Mouse (Mus musculus): ENCODE results near the gene Kif26b. TPM values are rescaled to one million over a fixed set of nuclear protein-coding genes. Genes with fewer than 3 reads are reported as not detected.

The Kif26b gene
- total RNA-seq, 2 experiments from 2014 or later, result 2.9 to 3.0 TPM

DNA sequence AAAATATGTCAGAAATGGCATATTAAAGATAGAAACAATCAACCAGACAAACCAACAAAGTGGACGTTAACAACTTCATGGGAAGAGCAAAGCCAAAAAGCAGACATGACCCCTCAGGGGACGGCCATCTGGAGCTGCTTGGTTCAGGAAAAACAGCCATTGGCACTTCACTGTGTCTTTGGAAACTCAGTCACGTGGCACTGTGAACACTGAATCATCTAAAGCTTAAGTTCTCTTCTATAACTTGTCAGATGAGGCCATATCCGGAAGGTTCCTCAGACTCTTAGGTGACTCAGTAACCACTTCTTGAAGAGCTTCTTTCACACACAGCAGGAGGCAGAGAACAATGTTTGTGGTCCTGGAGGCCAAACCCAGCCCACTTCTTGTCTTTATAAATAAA is 126.6 kb downstream of the Kif26b start:
- DNase-seq (ENCODE audit: low spot score in 2 of 2), result no peak

DNA sequence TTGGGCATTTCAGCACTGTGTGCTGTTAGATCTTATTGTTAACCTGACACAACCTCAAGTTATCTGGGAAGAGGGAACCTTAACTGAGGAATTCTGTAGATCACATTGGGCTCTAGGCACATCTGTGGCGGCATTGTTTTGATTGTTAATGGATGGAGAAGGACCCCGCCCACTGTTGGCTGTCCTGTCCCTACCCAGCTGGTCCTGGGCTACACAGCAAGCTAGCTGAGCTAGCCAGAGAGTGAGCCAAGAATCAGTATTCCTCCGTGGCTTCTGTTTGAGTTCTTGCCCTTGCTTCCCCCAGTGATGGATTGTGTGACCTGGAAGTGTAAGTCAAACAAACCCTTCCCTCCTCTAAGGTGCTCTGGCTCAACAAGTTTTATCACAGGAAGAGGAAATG is 132.1 kb downstream of the Kif26b start:
- no peak for DNase-seq (ENCODE audit: low spot score in 2 of 2)

DNA sequence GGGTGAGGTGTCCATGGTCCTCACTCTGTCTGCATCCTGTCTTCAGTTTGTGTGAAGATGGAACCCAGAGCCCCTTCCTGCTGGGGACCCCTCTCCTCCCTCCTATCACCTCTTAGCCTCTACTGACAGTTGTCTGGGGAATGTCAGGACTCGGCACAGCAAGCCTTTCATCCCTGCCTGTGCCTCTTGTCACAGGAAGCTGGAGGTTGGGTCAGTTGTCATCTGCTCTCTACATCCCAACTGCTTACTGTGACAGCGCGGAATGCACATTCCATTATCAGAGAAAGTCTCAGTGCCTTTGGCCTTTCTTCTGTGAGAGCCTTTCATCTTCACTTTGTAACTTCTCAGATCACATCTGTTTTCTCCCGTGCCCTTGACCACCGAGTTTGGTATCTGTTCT is 132.6 kb downstream of the Kif26b start:
- DNase-seq (ENCODE audit: low spot score in 2 of 2), result no peak

DNA sequence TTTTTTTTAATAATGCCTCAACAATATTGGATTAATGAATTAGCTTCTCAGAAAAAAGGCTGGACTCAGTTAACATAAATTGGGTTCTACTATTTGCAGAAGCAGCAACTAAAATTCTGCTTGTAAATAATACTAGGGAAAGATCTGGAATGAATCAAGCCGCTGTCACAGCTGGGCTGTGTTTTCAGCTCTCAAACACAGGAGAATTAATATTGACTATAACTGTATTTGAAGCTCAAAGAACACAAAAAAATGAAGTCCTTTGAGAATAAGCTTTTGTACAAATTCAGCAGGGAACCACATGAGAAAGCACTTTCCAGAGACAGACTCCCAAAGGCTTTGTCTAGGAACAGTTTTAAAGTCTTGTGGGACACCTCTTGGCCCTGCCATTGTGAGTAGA is 134.6 kb downstream of the Kif26b start:
- no peak for DNase-seq (ENCODE audit: low spot score in 2 of 2)

DNA sequence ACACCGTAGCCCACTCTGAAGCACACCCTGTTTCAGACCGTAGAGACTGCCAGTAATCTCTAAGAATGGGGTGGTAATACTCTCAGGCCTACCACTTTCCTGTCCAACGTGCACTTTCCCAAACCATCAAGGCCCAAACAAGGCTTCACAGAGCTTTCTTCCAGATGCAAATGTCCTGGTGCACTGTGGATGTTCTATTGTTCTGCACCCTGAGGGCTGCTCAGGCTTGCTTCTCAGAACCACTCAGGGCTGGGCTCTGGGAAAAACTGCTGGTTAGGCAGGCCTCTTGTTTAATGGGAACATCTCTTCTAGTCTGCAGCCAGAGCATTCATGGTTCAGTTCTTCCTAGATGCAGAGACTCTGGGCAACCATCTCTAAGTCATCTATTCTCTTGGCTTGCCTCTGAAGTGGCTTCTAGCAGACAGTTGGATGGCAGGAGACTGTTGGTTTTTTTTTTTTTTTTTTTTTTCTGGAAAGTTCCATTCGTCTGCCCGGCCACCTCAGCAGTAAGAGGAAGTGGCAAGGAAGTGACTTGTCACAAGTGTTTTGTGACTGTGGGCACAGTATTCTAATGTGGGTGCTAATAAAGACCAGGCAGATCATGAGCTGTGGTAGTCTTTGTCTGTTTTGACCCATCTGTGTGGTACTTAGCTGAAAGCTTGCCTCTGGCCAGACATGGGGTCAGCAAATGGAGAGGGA is 135.5 kb downstream of the Kif26b start:
- no peak for DNase-seq (ENCODE audit: low spot score in 2 of 2)

DNA sequence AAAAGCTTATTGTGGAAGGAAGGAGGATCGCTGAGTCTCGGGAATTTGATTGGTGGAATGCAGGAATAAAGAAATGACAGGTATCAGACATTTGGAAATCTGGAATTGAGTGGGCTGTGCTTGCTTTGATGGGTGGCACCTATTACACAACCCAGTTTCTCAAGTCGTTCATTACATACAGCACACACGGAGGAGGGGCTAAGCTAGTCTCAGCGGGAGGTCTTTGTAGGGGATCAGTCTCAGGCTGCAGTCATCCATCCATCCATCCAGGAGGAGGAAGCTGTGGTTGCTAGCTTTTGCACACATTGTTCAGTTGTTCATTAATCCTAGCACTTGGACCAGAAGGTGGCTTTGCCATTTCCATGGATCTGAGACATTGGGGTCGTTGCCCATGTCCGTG is 137.6 kb downstream of the Kif26b start:
- DNase-seq (ENCODE audit: low spot score in 2 of 2), result no peak

DNA sequence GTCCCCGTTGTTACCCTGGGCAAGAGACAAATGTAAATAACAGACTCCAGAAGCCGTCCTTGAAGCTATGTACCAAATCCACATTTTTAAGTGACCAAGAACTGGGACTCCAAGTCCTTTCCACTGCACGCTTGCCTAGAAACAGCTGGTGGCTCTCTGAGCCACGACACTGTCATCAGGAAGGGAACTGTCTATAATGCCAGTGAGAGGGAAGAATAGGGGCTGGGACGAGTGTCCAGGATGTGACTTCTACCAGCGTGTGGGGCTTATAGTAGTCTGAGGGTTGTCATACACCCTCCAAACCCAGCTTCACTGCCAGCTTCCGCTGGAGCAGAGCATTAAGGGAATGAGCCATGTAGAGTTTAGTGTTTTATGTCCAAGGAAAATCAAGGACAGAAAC is 138.9 kb downstream of the Kif26b start:
- DNase-seq (ENCODE audit: low spot score in 2 of 2), result no peak

DNA sequence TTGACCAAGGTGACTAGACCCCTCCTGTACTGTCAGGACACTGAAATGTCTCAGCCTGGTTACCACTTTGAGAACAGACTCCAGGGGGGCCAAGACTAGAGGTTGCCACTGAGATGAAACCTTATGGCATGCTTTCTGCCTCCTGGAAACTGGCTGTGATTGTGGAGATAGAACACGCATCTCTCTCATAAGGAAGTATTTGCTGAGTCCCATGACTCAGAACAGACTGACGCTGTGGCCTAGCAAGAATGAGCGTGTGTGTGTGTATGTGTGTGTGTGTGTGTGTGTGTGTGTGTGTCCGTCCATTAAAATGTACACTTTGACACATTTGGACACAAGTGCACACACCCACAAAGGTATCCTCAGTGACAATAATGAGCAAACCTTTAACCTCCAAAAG is 140.0 kb downstream of the Kif26b start:
- no peak for DNase-seq (ENCODE audit: low spot score in 2 of 2)

DNA sequence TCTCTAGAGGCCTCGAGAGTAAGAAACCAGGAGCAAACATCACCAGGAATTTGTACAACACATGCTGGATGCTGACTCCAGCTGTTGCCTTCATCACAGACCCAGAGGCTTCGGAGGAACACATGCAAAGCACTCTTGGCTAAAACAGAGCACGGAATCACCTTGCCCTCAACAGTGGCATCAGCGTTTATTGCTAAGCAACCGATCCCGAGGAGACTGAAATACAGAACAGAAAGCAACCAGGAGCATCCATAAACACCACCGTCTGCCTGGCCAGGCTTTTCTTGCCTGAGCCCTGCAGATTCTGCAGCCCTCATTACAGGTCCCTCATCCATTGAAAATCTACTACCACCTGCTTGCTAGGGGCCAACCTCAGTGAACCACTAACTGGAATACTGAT is 144.1 kb downstream of the Kif26b start:
- DNase-seq (ENCODE audit: low spot score in 2 of 2), result no peak

DNA sequence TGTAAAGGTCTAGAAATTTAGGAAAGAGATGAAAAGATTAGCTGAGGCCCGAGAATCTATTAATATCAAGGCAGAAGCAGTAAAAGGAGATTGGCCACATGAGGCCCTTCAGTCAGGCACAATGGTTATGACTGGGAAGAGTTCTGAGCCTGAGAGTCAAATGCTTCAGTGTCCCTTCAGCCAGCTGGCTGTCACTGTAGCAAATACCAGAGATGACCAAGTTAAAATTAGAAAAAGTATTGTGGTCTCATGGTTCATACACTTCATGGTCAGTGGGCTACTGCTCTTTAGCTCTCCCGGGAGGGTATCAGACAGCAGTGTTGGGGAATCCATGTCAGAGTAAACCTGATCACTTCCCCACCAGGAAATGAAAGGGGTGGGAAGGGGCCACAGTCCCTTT is 144.6 kb downstream of the Kif26b start:
- DNase-seq (ENCODE audit: low spot score in 2 of 2), result no peak

DNA sequence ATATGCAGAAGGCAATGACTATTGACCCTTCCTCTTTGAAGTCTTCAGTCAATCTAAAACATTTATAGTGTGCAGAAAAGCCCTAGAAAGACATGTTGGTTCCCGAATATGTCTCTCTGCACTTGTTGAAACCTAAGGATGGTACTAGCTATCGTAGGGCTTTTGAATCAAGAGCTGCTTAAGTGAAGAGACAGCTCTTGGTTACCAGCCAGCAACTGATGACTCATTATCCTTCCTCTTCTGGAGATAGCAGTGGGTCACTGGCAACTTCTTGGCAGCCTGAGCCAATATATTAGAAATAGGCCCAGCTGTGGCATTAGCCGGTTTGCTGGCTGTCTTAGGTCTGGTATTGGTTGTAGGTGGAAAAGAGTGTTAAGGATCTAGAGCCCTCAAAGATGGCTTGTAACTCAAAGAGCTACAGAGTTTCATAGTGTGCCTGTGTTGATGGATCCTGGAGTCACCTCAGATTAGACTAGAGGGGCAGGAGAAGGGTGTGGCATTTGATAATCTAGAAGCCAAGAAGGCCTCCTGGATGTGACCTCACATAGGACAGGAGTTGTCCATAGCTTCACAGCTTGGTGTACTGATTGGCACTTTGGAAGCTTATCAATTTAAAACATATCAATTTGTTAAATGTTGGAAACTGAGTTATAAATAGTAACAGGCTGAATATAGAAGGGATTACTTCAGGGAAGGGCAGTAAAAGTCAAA is 146.8 kb downstream of the Kif26b start:
- DNase-seq (ENCODE audit: low spot score in 2 of 2), result no peak

DNA sequence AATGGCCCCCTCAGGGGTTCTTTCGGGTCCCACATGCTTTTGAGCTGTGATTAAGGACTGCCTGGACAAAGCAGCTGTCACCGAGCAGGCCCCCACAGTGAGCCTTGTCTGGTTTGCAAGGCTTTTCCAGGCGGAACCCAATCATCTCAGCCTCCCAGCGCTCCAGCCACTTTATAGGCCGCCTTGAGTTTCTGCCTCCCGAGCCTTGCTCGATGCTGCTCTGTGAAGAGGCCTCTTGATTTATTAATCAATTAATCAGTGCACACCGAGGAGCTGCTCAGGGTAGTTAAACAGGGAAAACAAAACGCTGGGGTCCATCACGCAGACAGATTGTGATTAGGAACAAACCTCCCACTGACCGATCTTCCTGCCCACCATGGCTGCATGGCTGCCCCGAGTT is 148.2 kb downstream of the Kif26b start:
- no peak for DNase-seq (ENCODE audit: low spot score in 2 of 2)

DNA sequence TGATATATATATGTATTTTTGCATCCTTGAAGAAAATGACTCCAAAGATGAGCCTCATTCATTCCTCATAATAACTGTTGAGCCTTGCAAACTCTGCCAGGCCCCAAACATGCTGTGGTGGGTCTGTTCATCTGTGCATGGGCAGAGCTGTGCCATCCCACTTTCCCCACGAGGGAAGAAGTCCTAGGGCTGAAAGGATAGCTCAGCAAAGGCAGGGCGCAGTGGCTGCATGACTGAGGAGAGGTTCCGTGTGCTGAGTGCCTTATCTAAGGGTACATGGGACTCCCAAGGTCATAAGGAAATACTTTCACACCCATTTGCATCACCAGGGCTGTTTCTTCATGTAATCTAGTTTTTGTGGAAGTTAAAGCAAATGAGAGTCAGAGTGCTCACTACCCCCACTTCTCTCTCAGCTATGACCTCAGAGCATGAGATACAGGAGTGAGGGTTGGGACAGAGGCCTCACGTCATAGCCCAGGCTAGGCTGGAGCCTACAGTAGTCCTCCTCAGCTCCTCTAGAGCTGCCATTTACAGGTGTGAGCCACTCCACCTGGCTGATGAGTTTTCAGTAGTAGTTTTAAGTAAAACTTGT is 148.8 kb downstream of the Kif26b start:
- DNase-seq (ENCODE audit: low spot score in 2 of 2), result no peak

DNA sequence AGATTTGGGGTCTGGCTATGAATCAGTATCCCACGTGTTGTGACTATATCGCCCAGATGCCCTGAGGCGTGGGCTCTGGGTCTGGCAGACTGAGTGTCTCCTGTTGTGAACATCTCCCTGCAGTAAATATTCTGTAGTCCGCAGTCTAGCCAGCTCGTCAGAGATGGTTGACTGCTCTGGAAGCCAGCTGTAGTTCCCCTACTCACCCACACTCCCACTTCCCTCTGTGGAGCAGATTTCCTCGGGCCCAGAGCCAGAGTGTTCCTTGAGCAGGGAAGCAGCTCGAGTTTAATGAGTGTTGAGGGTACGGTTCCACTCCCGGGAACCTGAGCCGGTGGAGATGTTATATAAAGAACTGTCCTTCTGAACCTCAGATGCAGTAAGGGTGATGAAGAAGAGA is 154.7 kb downstream of the Kif26b start:
- DNase-seq (ENCODE audit: low spot score in 2 of 2), result no peak

DNA sequence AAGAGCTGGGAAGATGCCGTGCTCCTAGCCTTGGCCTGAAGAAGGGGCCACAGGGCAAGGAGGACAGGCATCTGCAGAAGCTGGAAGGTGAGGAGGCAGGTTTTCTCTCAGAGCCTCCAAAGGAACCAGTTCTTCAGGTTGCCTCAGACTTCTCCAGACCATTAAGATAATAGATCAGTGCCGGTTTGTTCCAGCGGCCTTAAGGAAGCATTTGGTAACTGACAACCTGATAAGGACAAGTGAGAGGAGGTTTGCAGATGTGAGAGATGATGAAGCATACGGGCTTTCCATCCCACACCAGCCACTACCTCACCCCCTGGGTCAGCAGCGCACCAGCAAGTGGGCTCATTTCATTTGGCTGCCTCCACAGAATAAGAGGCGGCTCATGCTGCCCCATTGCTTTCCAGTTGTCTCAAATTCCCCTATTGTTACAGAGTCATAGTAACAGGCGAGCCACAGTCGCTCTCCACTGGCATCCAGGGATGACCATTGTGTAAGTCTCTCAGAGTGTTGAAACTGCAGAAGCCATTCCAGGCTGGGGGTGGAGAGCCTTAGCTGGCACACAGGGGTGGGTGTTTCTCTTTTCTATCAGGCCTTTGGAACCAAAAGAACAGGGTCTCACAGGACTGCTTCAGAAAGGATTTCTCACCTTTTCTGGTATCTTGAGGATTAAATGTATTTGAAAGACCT is 156.2 kb downstream of the Kif26b start:
- DNase-seq (ENCODE audit: low spot score in 2 of 2), result no peak

DNA sequence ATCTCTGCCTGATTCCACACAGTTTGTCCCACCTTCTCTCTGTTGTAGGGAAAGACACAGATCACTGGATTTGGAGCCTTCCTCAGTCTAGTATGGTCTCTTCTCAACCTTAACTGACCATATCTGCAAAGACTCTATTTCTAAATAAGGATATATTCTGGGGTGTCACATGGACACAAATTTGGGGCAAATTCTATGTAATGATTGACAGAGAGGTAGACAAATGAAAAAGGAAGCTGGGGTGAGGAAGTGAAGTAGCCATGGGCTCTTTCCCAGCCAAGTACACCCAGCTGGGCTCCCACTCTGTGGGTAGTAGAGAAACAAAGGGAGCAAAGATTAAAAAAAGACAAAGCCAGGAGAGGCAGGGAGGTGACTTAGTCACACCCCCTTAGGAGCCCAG is 158.0 kb downstream of the Kif26b start:
- no peak for DNase-seq (ENCODE audit: low spot score in 2 of 2)

DNA sequence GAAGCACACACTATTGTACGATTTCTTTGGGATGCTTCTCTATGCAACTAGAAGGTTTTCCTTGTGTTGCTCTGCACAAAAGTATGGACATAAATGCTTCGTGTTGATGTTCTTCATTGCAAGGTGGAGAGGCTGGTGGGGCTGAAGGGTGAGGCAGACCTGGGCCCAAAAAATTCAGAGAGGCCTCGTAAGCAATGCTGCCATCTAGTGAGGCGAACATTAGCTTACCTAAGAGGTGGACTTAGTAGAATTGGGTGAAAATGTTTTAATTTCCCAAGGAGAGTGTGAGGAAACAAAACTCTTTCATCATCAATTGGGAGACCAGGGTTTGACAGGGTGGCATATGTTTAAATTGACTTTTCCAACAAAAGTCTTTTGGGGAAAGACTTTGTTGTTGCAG is 160.6 kb downstream of the Kif26b start:
- DNase-seq (ENCODE audit: low spot score in 2 of 2), result no peak

DNA sequence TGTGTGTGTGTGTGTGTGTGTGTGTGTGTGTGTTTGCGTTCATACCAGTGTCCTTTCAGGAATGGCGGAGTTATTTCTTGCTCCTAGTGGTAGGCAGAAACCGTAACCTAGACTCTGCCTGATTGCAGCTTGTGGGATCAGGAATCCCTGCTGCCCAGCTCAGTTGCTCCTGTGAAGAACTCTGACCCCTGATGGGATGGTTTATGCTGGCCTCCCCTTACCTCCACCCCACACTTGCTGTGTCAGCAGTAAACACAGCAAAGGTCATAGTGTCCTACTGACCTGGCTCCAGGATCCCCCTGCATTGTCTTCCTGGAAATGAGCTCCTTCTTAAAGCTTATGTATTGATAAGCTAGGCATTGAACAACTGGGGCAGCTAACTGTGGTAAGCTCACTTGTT is 162.8 kb downstream of the Kif26b start:
- no peak for DNase-seq (ENCODE audit: low spot score in 2 of 2)

DNA sequence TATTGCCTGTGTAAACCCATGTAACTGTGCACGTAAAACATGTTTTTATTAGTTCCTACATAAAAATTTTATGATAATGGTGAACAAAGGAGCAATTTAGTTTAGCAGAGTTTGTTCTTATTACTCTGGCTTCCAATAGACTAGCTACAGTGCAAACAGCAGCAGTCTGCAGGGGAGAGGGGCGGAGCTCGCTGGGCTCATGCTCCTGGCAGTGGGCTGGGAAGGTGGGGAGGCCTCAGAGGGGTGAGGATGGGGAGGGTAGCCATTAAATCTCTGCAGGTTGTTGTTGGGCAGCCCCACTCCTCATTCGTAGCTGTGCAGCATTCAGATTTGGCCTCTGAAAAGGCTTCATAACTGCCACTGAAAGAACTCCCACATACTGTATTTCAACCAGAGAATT is 171.2 kb downstream of the Kif26b start:
- no peak for DNase-seq (ENCODE audit: low spot score in 2 of 2)

DNA sequence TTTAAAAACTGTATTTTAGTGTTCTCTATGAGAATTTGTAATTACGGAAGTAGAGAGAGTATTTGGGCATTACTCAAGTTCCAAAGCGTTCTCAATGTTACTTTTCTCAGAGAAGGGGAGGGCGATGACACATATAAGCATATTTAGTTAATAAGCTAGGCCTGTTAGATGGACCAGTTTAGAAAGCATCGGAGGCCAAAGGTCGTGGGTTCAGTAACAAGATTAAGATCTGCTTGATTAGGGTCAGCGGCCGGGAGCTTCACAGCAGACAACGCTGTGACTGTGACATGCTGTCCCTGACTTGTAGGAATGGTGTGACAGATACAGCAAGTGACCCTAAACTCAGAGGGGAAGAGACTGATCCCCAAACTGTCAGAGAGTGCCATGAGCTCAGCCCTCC is 174.6 kb downstream of the Kif26b start:
- DNase-seq (ENCODE audit: low spot score in 2 of 2), result no peak

DNA sequence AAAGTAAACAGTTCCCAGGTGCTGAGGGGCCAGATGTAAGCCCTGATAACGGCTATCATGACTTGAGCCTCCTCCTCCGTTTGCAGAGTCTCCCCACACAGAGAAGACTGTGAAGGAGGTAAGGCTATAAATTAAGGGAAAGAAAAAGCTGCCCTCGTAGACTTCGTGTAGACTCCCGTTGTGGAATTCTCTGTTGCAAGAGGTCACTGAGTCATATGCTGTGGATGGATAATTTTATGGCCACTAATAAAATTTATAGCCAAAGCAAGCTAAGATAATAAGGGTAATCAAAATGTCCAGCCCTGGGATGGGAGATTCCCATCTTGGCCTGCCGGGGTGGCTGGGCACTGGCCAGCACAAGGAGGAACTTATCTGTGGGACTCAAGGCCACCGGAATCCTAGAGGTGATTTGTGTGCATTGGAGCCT is 179.0 kb downstream of the Kif26b start:
- DNase-seq (ENCODE audit: low spot score in 2 of 2), result no peak

DNA sequence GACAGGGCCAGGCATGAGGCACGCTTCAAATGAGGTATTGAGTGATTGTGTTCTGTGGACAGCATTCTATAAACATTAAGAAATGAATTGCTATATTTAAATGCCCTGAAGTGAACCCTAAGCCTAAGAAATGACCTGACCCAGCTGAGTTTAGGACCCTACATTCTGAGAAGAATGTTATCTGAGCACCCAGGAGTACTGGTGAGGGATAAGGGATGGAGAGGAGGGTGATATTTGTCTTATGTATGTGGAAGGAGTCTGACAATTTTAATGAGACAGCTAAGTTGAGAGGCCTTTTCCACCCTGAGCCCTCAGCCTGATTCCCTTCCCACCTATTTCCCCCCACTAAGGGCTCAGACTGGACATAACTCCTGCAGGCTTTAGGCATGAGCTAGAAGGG is 179.4 kb downstream of the Kif26b start:
- DNase-seq (ENCODE audit: low spot score in 2 of 2), result no peak

All from gastrocnemius, postnatal 4 days (tissue).